Mouse (Mus musculus): Measurements from ENCODE around the gene Pitpnc1. TPM values are rescaled to one million over a fixed set of nuclear protein-coding genes. Genes with fewer than 3 reads are reported as not detected.

The Pitpnc1 gene
- polyA plus RNA-seq, 1 experiment = 18.5 TPM

DNA sequence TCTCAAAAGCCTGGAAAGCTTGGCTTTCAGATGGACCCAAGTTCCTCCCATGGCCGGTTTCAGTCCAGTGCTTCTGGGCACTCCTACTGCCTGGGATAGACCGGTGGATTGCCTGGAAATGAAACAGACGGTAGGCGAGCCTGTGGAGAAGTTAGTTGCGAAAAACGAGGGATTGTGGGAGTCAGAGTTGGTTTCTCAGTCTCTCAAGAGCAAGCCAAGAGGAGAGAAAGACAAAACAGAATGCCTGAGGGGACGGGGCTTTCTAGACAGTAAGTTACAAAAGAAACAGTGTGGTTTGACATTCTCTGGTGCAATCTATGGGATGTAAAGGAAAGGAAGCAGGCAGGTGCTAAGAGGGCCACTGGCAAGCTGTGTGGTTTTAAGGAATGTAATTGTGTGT, 216.3 kb downstream of the Pitpnc1 start:
- Histone ChIP-seq H3K27me3 (replicated peaks; ENCODE audit: control insufficient read depth, insufficient read depth, low read length) (no peaks in the 10 kb centered on the region), H3K27ac (ENCODE audit: insufficient read depth, low read depth, low read length) (no peak overlapping the region), H3K4me3 (ENCODE audit: insufficient read depth, low read depth, low read length) (no peak overlapping the region), H3K4me1 (ENCODE audit: control insufficient read depth, insufficient read depth, low read length) (no peaks in the 10 kb centered on the region), H3K36me3 (ENCODE audit: control insufficient read depth, insufficient read depth, low read length) (no peaks in the 10 kb centered on the region)
- peak; percentile 20 for DNase-seq
- 65% methylated on average over 7 of the region's 7 CpGs for WGBS
- TF ChIP-seq CTCF (conservative IDR thresholded peaks at IDR 0.05; ENCODE audit: insufficient read depth, insufficient read length, low read depth, low read length) = no peak
- TF ChIP-seq POLR2A (IDR thresholded peaks at IDR 0.05; ENCODE audit: low read depth, low read length) = no peak

DNA sequence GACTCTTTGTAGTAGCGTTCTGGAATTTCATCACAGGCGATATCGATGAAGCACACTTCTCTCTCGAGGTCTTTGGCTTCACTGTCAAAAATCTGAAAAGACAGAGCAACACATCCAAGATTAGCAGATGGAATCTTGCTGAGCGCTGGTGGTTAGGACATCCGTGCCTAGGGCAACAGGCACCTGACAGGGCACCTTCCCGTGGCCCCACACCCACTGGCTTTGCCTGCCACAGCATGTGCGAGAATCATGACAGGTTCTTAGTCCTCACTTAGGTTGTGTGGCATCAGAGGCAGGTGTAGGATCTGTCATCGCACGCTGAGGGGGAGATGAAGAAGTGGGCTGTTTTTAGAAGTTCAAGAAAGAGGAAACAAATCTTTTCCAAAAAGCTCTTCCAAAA, 218.5 kb downstream of the Pitpnc1 start:
- Histone ChIP-seq H3K4me3 (ENCODE audit: insufficient read depth, low read depth, low read length) (no peak overlapping the region), H3K27me3 (replicated peaks; ENCODE audit: control insufficient read depth, insufficient read depth, low read length) (no peaks in the 10 kb centered on the region), H3K27ac (ENCODE audit: insufficient read depth, low read depth, low read length) (no peak overlapping the region), H3K4me1 (ENCODE audit: control insufficient read depth, insufficient read depth, low read length) (peaks cover 4% of the 10 kb centered on the region; the same call in 1 of the 2 replicates), H3K36me3 (ENCODE audit: control insufficient read depth, insufficient read depth, low read length) (no peaks in the 10 kb centered on the region)
- DNase-seq = no peak
- WGBS = 92% methylated on average over 10 of the region's 10 CpGs
- TF ChIP-seq POLR2A (IDR thresholded peaks at IDR 0.05; ENCODE audit: low read depth, low read length) (no peak), CTCF (conservative IDR thresholded peaks at IDR 0.05; ENCODE audit: insufficient read depth, insufficient read length, low read depth, low read length) (no peak)

DNA sequence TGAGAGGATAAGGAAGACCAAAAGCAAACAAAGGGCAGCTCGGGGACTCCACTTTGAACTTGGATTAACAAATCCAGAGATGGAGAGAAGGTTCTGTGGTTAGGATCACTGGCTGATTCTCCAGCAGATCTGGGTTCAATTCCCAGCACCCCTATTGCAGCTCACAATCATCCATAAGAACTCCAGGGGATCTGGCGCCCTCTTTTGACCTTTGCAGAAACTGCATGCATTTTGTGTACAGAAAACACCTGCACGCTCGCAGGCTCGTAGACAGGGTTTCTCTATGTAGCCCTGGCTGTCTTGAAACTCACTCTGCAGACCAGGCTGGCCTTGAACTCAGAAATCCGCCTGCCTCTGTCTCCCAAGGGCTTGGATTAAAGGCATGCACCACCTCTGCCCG, 219.0 kb downstream of the Pitpnc1 start:
- no peak overlapping the region for H3K27ac ChIP-seq (ENCODE audit: insufficient read depth, low read depth, low read length)
- H3K4me1 ChIP-seq (ENCODE audit: control insufficient read depth, insufficient read depth, low read length) = peaks cover 4% of the 10 kb centered on the region; the same call in 1 of the 2 replicates
- H3K27me3 ChIP-seq (replicated peaks; ENCODE audit: control insufficient read depth, insufficient read depth, low read length) = no peaks in the 10 kb centered on the region
- TF ChIP-seq CTCF (conservative IDR thresholded peaks at IDR 0.05; ENCODE audit: insufficient read depth, insufficient read length, low read depth, low read length) (peak; percentile 27), POLR2A (IDR thresholded peaks at IDR 0.05; ENCODE audit: low read depth, low read length) (no peak)
- DNase-seq = no peak
- WGBS = 90% methylated on average over 7 of the region's 7 CpGs
- H3K4me3 ChIP-seq (ENCODE audit: insufficient read depth, low read depth, low read length) = no peak overlapping the region
- no peaks in the 10 kb centered on the region for H3K36me3 ChIP-seq (ENCODE audit: control insufficient read depth, insufficient read depth, low read length)

DNA sequence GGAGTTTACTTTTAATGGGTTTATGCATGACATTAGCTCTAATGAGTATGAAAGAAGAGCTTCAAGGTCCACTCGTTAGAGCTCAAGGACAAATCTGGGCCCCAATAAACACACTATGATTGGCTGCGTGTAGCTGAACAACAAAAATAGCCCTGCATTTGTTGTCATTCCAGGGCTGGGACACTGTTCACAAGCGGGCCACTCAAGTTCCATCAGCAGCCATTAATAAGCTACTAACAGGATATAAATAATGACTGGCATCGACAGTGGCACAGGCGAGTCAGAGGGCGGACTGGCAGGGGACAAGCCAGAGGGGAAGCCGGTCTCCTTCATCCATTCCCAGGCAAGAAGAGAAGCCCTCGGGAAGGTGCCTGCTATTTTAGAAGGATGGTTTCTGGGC, 219.6 kb downstream of the Pitpnc1 start:
- no peak overlapping the region for H3K27ac ChIP-seq (ENCODE audit: insufficient read depth, low read depth, low read length)
- H3K27me3 ChIP-seq (replicated peaks; ENCODE audit: control insufficient read depth, insufficient read depth, low read length) = no peaks in the 10 kb centered on the region
- peaks cover 4% of the 10 kb centered on the region; the same call in 1 of the 2 replicates for H3K4me1 ChIP-seq (ENCODE audit: control insufficient read depth, insufficient read depth, low read length)
- H3K4me3 ChIP-seq (ENCODE audit: insufficient read depth, low read depth, low read length) = no peak overlapping the region
- no peak for TF ChIP-seq POLR2A (IDR thresholded peaks at IDR 0.05; ENCODE audit: low read depth, low read length)
- no peak for TF ChIP-seq CTCF (conservative IDR thresholded peaks at IDR 0.05; ENCODE audit: insufficient read depth, insufficient read length, low read depth, low read length)
- H3K36me3 ChIP-seq (ENCODE audit: control insufficient read depth, insufficient read depth, low read length) = no peaks in the 10 kb centered on the region
- DNase-seq = no peak
- WGBS = 89% methylated on average over 8 of the region's 8 CpGs

DNA sequence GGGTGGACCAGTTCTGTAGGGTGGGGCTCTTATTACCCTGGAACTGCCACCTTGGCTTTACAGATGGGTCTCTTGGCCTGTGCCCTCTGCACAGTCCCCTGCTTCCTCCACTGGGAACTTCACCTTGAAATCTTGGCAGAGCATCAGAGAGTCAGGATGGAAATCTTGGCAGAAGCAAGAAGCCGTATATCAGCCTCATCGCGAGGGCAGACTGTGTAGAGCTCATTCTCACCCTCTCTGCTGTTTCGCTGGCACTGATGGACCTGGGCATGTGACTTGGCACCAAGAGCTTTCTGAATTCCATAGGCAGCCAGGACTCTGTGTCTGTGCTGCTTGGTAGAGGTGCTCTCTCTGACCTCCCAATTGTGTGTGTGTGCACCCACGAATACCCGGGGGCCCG, 221.7 kb downstream of the Pitpnc1 start:
- Histone ChIP-seq H3K4me3 (ENCODE audit: insufficient read depth, low read depth, low read length) (no peak overlapping the region), H3K27me3 (replicated peaks; ENCODE audit: control insufficient read depth, insufficient read depth, low read length) (no peaks in the 10 kb centered on the region), H3K4me1 (ENCODE audit: control insufficient read depth, insufficient read depth, low read length) (peaks cover 4% of the 10 kb centered on the region; the same call in 1 of the 2 replicates), H3K27ac (ENCODE audit: insufficient read depth, low read depth, low read length) (peak overlapping the region; percentile 10; the same call in 1 of the 2 replicates), H3K36me3 (ENCODE audit: control insufficient read depth, insufficient read depth, low read length) (no peaks in the 10 kb centered on the region)
- peak; percentile 84 for DNase-seq
- TF ChIP-seq CTCF (conservative IDR thresholded peaks at IDR 0.05; ENCODE audit: insufficient read depth, insufficient read length, low read depth, low read length) (no peak), POLR2A (IDR thresholded peaks at IDR 0.05; ENCODE audit: low read depth, low read length) (no peak)
- 28% methylated on average over 7 of the region's 7 CpGs for WGBS

DNA sequence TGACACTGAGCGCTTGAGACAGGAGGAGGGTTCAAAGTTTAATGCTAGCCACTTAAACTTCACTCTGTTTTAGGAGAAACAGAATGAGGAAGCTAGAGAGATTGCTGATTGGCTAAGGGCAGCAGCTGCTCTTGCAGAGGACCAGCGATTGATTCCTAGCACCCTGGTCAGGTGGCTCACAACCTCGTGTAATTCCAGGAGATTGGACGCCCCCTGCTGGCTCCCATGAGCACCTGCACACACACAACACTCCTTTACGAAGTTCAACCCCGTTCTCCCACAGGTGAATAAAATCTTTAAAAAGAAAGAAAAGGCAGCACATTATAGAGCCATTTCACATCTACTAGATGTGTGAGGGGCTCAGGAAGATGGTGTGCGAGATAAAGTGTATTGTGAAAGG, 224.8 kb downstream of the Pitpnc1 start:
- peaks cover 4% of the 10 kb centered on the region for H3K4me1 ChIP-seq (ENCODE audit: control insufficient read depth, insufficient read depth, low read length)
- H3K36me3 ChIP-seq (ENCODE audit: control insufficient read depth, insufficient read depth, low read length) = no peaks in the 10 kb centered on the region
- no peak overlapping the region for H3K27ac ChIP-seq (ENCODE audit: insufficient read depth, low read depth, low read length)
- 94% methylated on average over 7 of the region's 7 CpGs for WGBS
- no peaks in the 10 kb centered on the region for H3K27me3 ChIP-seq (replicated peaks; ENCODE audit: control insufficient read depth, insufficient read depth, low read length)
- no peak for DNase-seq
- 0 out of 2 replicates have a peak, but pooled peaks have one; percentile 5 for TF ChIP-seq CTCF (conservative IDR thresholded peaks at IDR 0.05; ENCODE audit: insufficient read depth, insufficient read length, low read depth, low read length)
- TF ChIP-seq POLR2A (IDR thresholded peaks at IDR 0.05; ENCODE audit: low read depth, low read length) = no peak
- no peak overlapping the region for H3K4me3 ChIP-seq (ENCODE audit: insufficient read depth, low read depth, low read length)

DNA sequence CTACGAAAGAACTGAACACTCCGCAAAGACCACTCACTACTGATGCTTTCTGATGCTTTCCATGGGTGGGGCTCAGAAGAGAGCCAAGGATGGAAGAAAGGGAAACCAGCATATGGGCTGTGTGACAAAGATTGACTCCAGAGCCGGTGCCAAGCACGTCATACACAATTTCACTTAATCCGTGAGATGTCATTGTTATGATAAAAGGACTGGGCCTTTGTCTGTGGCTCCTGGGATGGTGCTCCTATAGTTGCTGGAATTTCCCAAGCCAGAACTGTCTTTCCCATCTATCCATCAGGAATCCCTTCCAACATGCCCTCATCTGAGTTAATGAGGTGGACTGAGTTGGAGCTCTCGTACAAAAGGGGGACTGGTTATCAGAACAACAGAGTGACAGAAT, 227.4 kb downstream of the Pitpnc1 start:
- no peak for TF ChIP-seq POLR2A (IDR thresholded peaks at IDR 0.05; ENCODE audit: low read depth, low read length)
- no peak for TF ChIP-seq CTCF (conservative IDR thresholded peaks at IDR 0.05; ENCODE audit: insufficient read depth, insufficient read length, low read depth, low read length)
- no peaks in the 10 kb centered on the region for H3K36me3 ChIP-seq (ENCODE audit: control insufficient read depth, insufficient read depth, low read length)
- no peak overlapping the region for H3K27ac ChIP-seq (ENCODE audit: insufficient read depth, low read depth, low read length)
- no peak overlapping the region for H3K4me3 ChIP-seq (ENCODE audit: insufficient read depth, low read depth, low read length)
- no peaks in the 10 kb centered on the region; the same call in 1 of the 2 replicates for H3K4me1 ChIP-seq (ENCODE audit: control insufficient read depth, insufficient read depth, low read length)
- WGBS = 96% methylated on average over 6 of the region's 6 CpGs
- DNase-seq = no peak
- H3K27me3 ChIP-seq (replicated peaks; ENCODE audit: control insufficient read depth, insufficient read depth, low read length) = no peaks in the 10 kb centered on the region
